Mouse (Mus musculus) limb, embryonic 15.5 days (tissue): ENCODE results near the gene Gjb2. TPM values are rescaled to one million over a fixed set of nuclear protein-coding genes. Genes with fewer than 3 reads are reported as not detected.

Experiments
- ATAC-seq: fragments of 200-750 bp; cut with Nextera tagmentation; 2 replicates; pipeline ENCODE4 v1.8.0; 2017; ENCODE audit warnings: low read depth, moderate TSS enrichment; ENCODE audit not compliant: insufficient number of reproducible peaks, low FRiP score, low TSS enrichment
- H3K27ac ChIP-seq: fragments of 300-500 bp; sonication (generic); 2 replicates; pipeline ENCODE4 v1.5.1; 2015; ENCODE audit warnings: moderate library complexity, mild to moderate bottlenecking, inconsistent platforms
- H3K27me3 ChIP-seq: fragments of 300-500 bp; sonication (generic); 2 replicates; pipeline ENCODE4 v1.6.1; 2015; ENCODE audit warnings: inconsistent platforms
- H3K36me3 ChIP-seq: fragments of 300-500 bp; sonication (generic); 2 replicates; pipeline ENCODE4 v1.6.1; 2015; ENCODE audit warnings: inconsistent platforms
- H3K4me1 ChIP-seq: fragments of 300-500 bp; sonication (generic); 2 replicates; pipeline ENCODE4 v1.6.1; 2015; ENCODE audit warnings: inconsistent platforms
- H3K4me2 ChIP-seq: fragments of 300-500 bp; sonication (generic); 2 replicates; pipeline ENCODE4 v1.6.1; 2015; ENCODE audit warnings: mild to moderate bottlenecking, inconsistent platforms
- H3K4me3 ChIP-seq: fragments of 300-500 bp; sonication (generic); 2 replicates; pipeline ENCODE4 v1.5.1; 2015; ENCODE audit warnings: mild to moderate bottlenecking, inconsistent platforms
- H3K9ac ChIP-seq: fragments of 300-500 bp; sonication (generic); 2 replicates; pipeline ENCODE4 v1.6.1; 2015; ENCODE audit warnings: inconsistent platforms
- H3K9me3 ChIP-seq: fragments of 300-500 bp; sonication (generic); 2 replicates; pipeline ENCODE4 v1.6.1; 2016; ENCODE audit warnings: inconsistent platforms
- WGBS: fragments of 180-500 bp; shearing (Covaris S2); methylation state at CpG from one replicate; pipeline ENCODE4 v1.1.7; 2015; 5-methylcytosine and 5-hydroxymethylcytosine counted together
- polyA plus RNA-seq: library from polyadenylated mRNA; unstranded; fragments of >200 nt; fragmentation: Nextera tagmentation; extraction: Ambion mirVana; gene quantifications from 2 replicates; pipeline ENCODE4 v1.2.1, GENCODE M21; 2015

Gjb2 gene
- 101 and 112 TPM in 2 replicates for polyA plus RNA-seq

- H3K27me3 ChIP-seq = peaks cover 55% of the 10 kb centered on the region
- H3K4me1 ChIP-seq = peaks cover 24% of the 10 kb centered on the region
- peak within 1 kb of the TSS; percentile 100 for H3K4me2 ChIP-seq
- no peaks in the 10 kb centered on the region for H3K9me3 ChIP-seq
- peak within 1 kb of the TSS; percentile 67 for H3K27ac ChIP-seq
- peak; percentile 41; the same call in 1 of the 2 replicates for ATAC-seq
- H3K9ac ChIP-seq = peak within 1 kb of the TSS; percentile 52
- no peaks in the 10 kb centered on the region for H3K36me3 ChIP-seq
- peak within 1 kb of the TSS; percentile 58 for H3K4me3 ChIP-seq
- WGBS = under 1% methylated on average over 95 of the region's 101 CpGs
Measured at GRCm38 (mm10) chr14:57104106-57105023, at the start of gene Gjb2. Gene Gjb2, minus strand, starts transcription at chr14:57104702.

- Histone ChIP-seq H3K27me3 (no peaks in the 10 kb centered on the region), H3K4me2 (no peak overlapping the region), H3K27ac (no peak overlapping the region), H3K9ac (no peak overlapping the region), H3K36me3 (no peaks in the 10 kb centered on the region), H3K4me3 (no peak overlapping the region), H3K4me1 (no peaks in the 10 kb centered on the region), H3K9me3 (no peaks in the 10 kb centered on the region)
- 36% methylated on average over 4 of the region's 4 CpGs for WGBS
- no peak for ATAC-seq
Measured at GRCm38 (mm10) chr14:57145741-57146140, 41.2 kb upstream of the Gjb2 start.

DNA sequence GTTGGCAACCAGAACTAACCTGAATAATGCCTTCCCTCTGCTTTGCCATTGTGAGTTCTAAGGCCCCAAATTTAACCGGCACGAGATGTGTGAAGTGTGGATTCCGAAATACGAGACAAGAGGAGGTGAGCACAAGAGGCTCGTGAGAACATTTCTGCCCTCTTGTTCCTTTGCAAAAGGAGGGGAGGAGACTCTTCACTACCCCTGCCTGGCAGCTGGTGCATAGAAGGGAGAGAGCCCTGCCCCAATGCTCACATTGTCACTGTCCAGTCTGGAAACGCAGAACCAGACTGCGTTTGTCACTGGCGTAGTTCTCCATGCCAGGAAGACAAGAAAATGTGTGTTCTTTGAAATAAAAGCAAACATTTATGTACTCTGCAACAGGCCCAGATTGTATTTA lies 30.8 kb upstream of the Gjb2 start:
- H3K4me1 ChIP-seq = peaks cover 9% of the 10 kb centered on the region
- no peak overlapping the region for H3K4me3 ChIP-seq
- no peaks in the 10 kb centered on the region for H3K9me3 ChIP-seq
- no peak overlapping the region for H3K4me2 ChIP-seq
- WGBS = 63% methylated on average over 8 of the region's 8 CpGs
- no peak overlapping the region for H3K27ac ChIP-seq
- peaks cover 37% of the 10 kb centered on the region for H3K27me3 ChIP-seq
- no peak overlapping the region for H3K9ac ChIP-seq
- ATAC-seq = no peak
- no peaks in the 10 kb centered on the region for H3K36me3 ChIP-seq

GRCm38 (mm10) chr14:57133161-57133661 lies 28.7 kb upstream of the Gjb2 start, which contains the start of gene Gjb6:
Gene Gjb6, minus strand, starts transcription at chr14:57133611.
- 2% methylated on average over 33 of the region's 33 CpGs for WGBS
- H3K27ac ChIP-seq = peak within 1 kb of the TSS; percentile 27
- peaks cover 9% of the 10 kb centered on the region for H3K4me1 ChIP-seq
- peak within 1 kb of the TSS; percentile 65 for H3K4me2 ChIP-seq
- H3K4me3 ChIP-seq = peak within 1 kb of the TSS; percentile 41
- no peaks in the 10 kb centered on the region for H3K9me3 ChIP-seq
- ATAC-seq = no peak
- no peak within 1 kb of the TSS for H3K9ac ChIP-seq
- H3K36me3 ChIP-seq = no peaks in the 10 kb centered on the region
- H3K27me3 ChIP-seq = peaks cover 37% of the 10 kb centered on the region

DNA sequence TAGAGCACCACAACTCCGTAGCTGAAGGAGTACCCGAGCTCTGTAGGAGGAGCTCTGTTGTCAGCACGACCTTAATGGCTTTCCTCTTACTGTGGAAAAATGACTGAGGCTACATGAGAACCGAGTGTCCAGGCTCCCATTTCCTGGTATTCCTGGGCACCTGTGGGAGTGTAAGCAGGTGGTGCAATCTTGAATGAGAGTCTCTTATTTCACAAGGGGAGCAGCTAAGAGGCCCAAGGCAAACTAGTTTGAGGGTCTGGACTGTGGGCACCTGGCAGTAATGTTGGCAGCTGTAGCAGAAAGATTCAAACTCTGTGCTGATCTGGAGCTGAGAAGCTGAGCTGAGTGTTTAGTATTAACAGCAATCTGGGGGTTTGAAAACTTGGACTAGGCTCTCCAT lies 22.9 kb upstream of the Gjb2 start:
- Histone ChIP-seq H3K9me3 (no peaks in the 10 kb centered on the region), H3K36me3 (no peaks in the 10 kb centered on the region), H3K4me3 (no peak overlapping the region), H3K4me1 (no peaks in the 10 kb centered on the region), H3K27me3 (0 out of 2 replicates have a peak, but pooled peaks cover 2% of the 10 kb centered on the region), H3K27ac (no peak overlapping the region), H3K9ac (no peak overlapping the region), H3K4me2 (no peak overlapping the region)
- no peak for ATAC-seq
- 34% methylated on average over 4 of the region's 4 CpGs for WGBS

DNA sequence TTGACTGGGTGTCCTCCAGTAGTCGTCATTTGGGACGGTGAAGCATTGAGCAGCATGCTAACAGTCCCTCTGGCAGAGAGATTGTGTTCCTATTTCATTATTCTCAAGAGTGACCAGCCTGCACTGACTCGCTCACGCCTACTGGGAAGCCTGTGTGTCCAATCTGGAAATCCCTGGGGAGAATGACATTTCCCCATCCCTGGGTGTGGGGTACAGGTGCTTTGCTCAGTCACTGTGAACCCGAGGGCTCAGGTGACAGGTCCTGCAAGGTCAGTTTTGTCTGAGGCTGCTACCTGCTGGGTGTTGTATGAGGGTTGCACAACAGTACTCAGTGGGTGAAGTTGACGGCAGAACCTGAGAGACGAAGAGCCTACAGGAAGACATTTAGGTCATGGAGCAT lies 17.8 kb upstream of the Gjb2 start:
- Histone ChIP-seq H3K9ac (no peak overlapping the region), H3K27me3 (no peaks in the 10 kb centered on the region), H3K4me2 (no peak overlapping the region), H3K4me1 (0 out of 2 replicates have a peak, but pooled peaks cover 3% of the 10 kb centered on the region), H3K36me3 (no peaks in the 10 kb centered on the region), H3K4me3 (no peak overlapping the region), H3K27ac (no peak overlapping the region), H3K9me3 (no peaks in the 10 kb centered on the region)
- 79% methylated on average over 7 of the region's 7 CpGs for WGBS
- no peak for ATAC-seq

GRCm38 (mm10) chr14:57115823-57116544 lies 11.5 kb upstream of the Gjb2 start, which contains the start of gene Gm4491:
Gene Gm4491, minus strand, starts transcription at chr14:57115883.
- ATAC-seq = no peak
- H3K4me2 ChIP-seq = no peak within 1 kb of the TSS
- WGBS = 22% methylated on average over 13 of the region's 13 CpGs

GRCm38 (mm10) chr14:57109194-57109593 lies 4.7 kb upstream of the Gjb2 start:
- H3K27me3 ChIP-seq = peaks cover 36% of the 10 kb centered on the region
- H3K4me1 ChIP-seq = peaks cover 12% of the 10 kb centered on the region
- no peak overlapping the region for H3K9ac ChIP-seq
- WGBS = 6% methylated on average over 4 of the region's 4 CpGs
- no peak overlapping the region for H3K27ac ChIP-seq
- no peaks in the 10 kb centered on the region for H3K9me3 ChIP-seq
- no peak overlapping the region for H3K4me3 ChIP-seq
- H3K4me2 ChIP-seq = no peak overlapping the region
- ATAC-seq = no peak
- no peaks in the 10 kb centered on the region for H3K36me3 ChIP-seq

More at GRCm38 (mm10) chr14:57115823-57116544, 11.5 kb upstream of the Gjb2 start, which contains the start of gene Gm4491:
- H3K36me3 ChIP-seq = no peaks in the 10 kb centered on the region
- H3K4me3 ChIP-seq = no peak within 1 kb of the TSS
- H3K4me1 ChIP-seq = peaks cover 9% of the 10 kb centered on the region
- H3K9ac ChIP-seq = no peak within 1 kb of the TSS
- no peaks in the 10 kb centered on the region for H3K9me3 ChIP-seq
- H3K27me3 ChIP-seq = no peaks in the 10 kb centered on the region
- H3K27ac ChIP-seq = 0 out of 2 replicates have a peak within 1 kb of the TSS, but pooled peaks have one; percentile 28

GRCm38 (mm10) chr14:57107916-57108315 lies 3.4 kb upstream of the Gjb2 start:
- no peaks in the 10 kb centered on the region for H3K9me3 ChIP-seq
- H3K36me3 ChIP-seq = no peaks in the 10 kb centered on the region
- H3K9ac ChIP-seq = no peak overlapping the region
- H3K4me2 ChIP-seq = no peak overlapping the region
- 53% methylated on average over 5 of the region's 5 CpGs for WGBS
- no peak overlapping the region for H3K4me3 ChIP-seq
- peaks cover 49% of the 10 kb centered on the region for H3K27me3 ChIP-seq
- no peak for ATAC-seq
- peaks cover 20% of the 10 kb centered on the region for H3K4me1 ChIP-seq
- no peak overlapping the region for H3K27ac ChIP-seq

DNA sequence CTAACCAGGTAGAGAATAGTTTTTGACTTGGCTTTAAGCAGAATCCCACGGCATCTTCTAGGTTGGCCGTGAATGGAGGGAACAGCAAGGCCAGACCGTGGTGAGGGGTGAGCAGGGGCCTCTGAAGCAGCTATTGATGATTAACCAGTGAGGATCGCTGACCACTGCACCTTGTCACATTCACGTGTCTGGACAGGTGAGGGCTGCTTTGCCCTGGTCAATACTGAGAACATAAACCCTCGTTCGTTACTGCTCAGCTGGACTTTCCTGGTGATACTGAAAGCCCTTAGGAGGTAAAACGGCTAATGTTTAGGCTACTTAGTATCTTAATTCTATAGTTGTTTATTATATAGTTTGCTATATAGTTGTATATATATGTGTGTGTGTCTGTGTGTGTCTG lies 2.6 kb upstream of the Gjb2 start:
- peaks cover 20% of the 10 kb centered on the region for H3K4me1 ChIP-seq
- no peak overlapping the region for H3K9ac ChIP-seq
- H3K4me3 ChIP-seq = no peak overlapping the region
- no peak overlapping the region for H3K27ac ChIP-seq
- peaks cover 51% of the 10 kb centered on the region for H3K27me3 ChIP-seq
- H3K9me3 ChIP-seq = no peaks in the 10 kb centered on the region
- H3K4me2 ChIP-seq = no peak overlapping the region
- WGBS = 66% methylated on average over 8 of the region's 8 CpGs
- H3K36me3 ChIP-seq = no peaks in the 10 kb centered on the region
- no peak for ATAC-seq

GRCm38 (mm10) chr14:57105721-57106120 lies 1.2 kb upstream of the Gjb2 start:
- Histone ChIP-seq H3K27me3 (peaks cover 55% of the 10 kb centered on the region), H3K9ac (no peak overlapping the region), H3K4me1 (peaks cover 20% of the 10 kb centered on the region), H3K27ac (no peak overlapping the region), H3K9me3 (no peaks in the 10 kb centered on the region), H3K4me3 (no peak overlapping the region), H3K36me3 (no peaks in the 10 kb centered on the region), H3K4me2 (0 out of 2 replicates have a peak overlapping the region, but pooled peaks have one; percentile 100)
- ATAC-seq = no peak
- WGBS = 41% methylated on average over 11 of the region's 11 CpGs
